In genomic region chr3:148362453-148362864, GRCm38 (mm10) we compare ENCODE assay signal across 16 mouse cellular contexts.
DNase-seq lines count a peak whose midpoint lies in the region; ATAC-seq lines count a peak whose summit lies in the region.
"Had no signal": no experiment of that assay in that cellular context is flagged by ENCODE, and none has a peak within 500 bp of the region (broad histone marks: within the 10 kb centered on the region; RNA-seq: fewer than 3 reads in every experiment).

No protein-coding gene starts in this region.

- no peak overlapping the region for H3K9ac ChIP-seq in kidney, embryonic 15.5 days
- no peak overlapping the region for H3K9ac ChIP-seq in midbrain, embryonic 11.5 days (ENCODE audit: low read length)
- H3K9ac ChIP-seq in midbrain, embryonic 16.5 days (ENCODE audit: low read depth, low read length), result no peak overlapping the region
- H3K9ac ChIP-seq: embryonic facial prominence, embryonic 12.5 days; heart, embryonic 15.5 days; limb, embryonic 13.5 days had no signal

- H3K4me1 ChIP-seq in kidney, embryonic 15.5 days, result no peaks in the 10 kb centered on the region
- H3K4me1 ChIP-seq in midbrain, embryonic 11.5 days (ENCODE audit: control insufficient read depth, insufficient read depth, low read length), result no peaks in the 10 kb centered on the region
- no peaks in the 10 kb centered on the region for H3K4me1 ChIP-seq in midbrain, embryonic 16.5 days (ENCODE audit: control insufficient read depth, insufficient read depth, low read length)
- H3K4me1 ChIP-seq: embryonic facial prominence, embryonic 12.5 days; heart, embryonic 15.5 days had no signal

- H3K27me3 ChIP-seq in kidney, embryonic 15.5 days, result no peaks in the 10 kb centered on the region
- H3K27me3 ChIP-seq in midbrain, embryonic 11.5 days (ENCODE audit: control insufficient read depth, insufficient read depth, low read length), result no peaks in the 10 kb centered on the region
- H3K27me3 ChIP-seq in midbrain, embryonic 16.5 days (ENCODE audit: control insufficient read depth, insufficient read depth, low read depth, low read length), result no peaks in the 10 kb centered on the region
- H3K27me3 ChIP-seq: embryonic facial prominence, embryonic 12.5 days; heart, embryonic 15.5 days had no signal

- no peaks in the 10 kb centered on the region for H3K36me3 ChIP-seq in kidney, embryonic 15.5 days
- no peaks in the 10 kb centered on the region for H3K36me3 ChIP-seq in midbrain, embryonic 11.5 days (ENCODE audit: control insufficient read depth, insufficient read depth, low read length)
- no peaks in the 10 kb centered on the region for H3K36me3 ChIP-seq in midbrain, embryonic 16.5 days (ENCODE audit: control insufficient read depth, insufficient read depth, low read length)
- H3K36me3 ChIP-seq: embryonic facial prominence, embryonic 12.5 days; G1E; heart, embryonic 15.5 days; limb, embryonic 13.5 days had no signal

- H3K4me2 ChIP-seq in kidney, embryonic 15.5 days, result no peak overlapping the region
- no peak overlapping the region for H3K4me2 ChIP-seq in midbrain, embryonic 11.5 days
- H3K4me2 ChIP-seq in midbrain, embryonic 16.5 days (ENCODE audit: low read length), result no peak overlapping the region
- H3K4me2 ChIP-seq: embryonic facial prominence, embryonic 12.5 days; heart, embryonic 15.5 days; limb, embryonic 13.5 days had no signal

- peak; percentile 64; the same call in 1 of the 2 replicates for ATAC-seq in kidney, embryonic 15.5 days (replicated peaks; ENCODE audit: low FRiP score)
- ATAC-seq in midbrain, embryonic 11.5 days (ENCODE audit: low FRiP score), result 0 out of 2 replicates have a peak, but pooled peaks have one; percentile 33
- no peak for ATAC-seq in midbrain, embryonic 16.5 days
- no peak for ATAC-seq in megakaryocyte progenitor cell, adult 5-6 weeks (replicated peaks; ENCODE audit: poor library complexity)
- ATAC-seq: CD4-positive, CD25-positive, alpha-beta regulatory T cell, adult 4 months had no signal

- no peak overlapping the region for H3K4me3 ChIP-seq in kidney, embryonic 15.5 days (replicated peaks)
- no peak overlapping the region for H3K4me3 ChIP-seq in midbrain, embryonic 11.5 days (ENCODE audit: low read depth, low read length)
- no peak overlapping the region for H3K4me3 ChIP-seq in midbrain, embryonic 16.5 days (ENCODE audit: low read depth, low read length)
- H3K4me3 ChIP-seq: embryonic facial prominence, embryonic 12.5 days; gastrocnemius, adult 2 months; heart, embryonic 15.5 days; limb, embryonic 13.5 days had no signal

- peak; percentile 17 to 34 for DNase-seq in cerebellum, postnatal 10 days
- DNase-seq in cerebellum, postnatal 25 days, result no peak
- DNase-seq in kidney, adult 18-20 months, result no peak
- peak; percentile 76 for DNase-seq in midbrain, embryonic 11.5 days (ENCODE audit: low spot score, missing footprints)
- peak; percentile 53 for DNase-seq in lung, postnatal 14 days
- DNase-seq: cerebellum, adult 9-11 months; gastrocnemius, adult 2 months; heart, adult 18-20 months had no signal

- no peak overlapping the region for H3K27ac ChIP-seq in kidney, embryonic 15.5 days
- no peak overlapping the region for H3K27ac ChIP-seq in midbrain, embryonic 11.5 days (ENCODE audit: low read depth, low read length)
- no peak overlapping the region for H3K27ac ChIP-seq in midbrain, embryonic 16.5 days (ENCODE audit: low read length)
- H3K27ac ChIP-seq: embryonic facial prominence, embryonic 12.5 days; gastrocnemius, adult 2 months; heart, embryonic 15.5 days; limb, embryonic 13.5 days had no signal

- WGBS in kidney, embryonic 15.5 days, result 43% methylated on average over 2 of the region's 2 CpGs
- 53% methylated on average over 2 of the region's 2 CpGs for WGBS in midbrain, embryonic 11.5 days
- WGBS in midbrain, embryonic 16.5 days, result 56% methylated on average over 2 of the region's 2 CpGs

- H3K9me3 ChIP-seq in kidney, embryonic 15.5 days (replicated peaks), result no peaks in the 10 kb centered on the region
- no peaks in the 10 kb centered on the region for H3K9me3 ChIP-seq in midbrain, embryonic 11.5 days (ENCODE audit: control insufficient read depth, low read length)
- no peaks in the 10 kb centered on the region for H3K9me3 ChIP-seq in midbrain, embryonic 16.5 days (replicated peaks; ENCODE audit: control insufficient read depth, low read length, poor library complexity, severe bottlenecking)
- H3K9me3 ChIP-seq: embryonic facial prominence, embryonic 12.5 days; heart, embryonic 15.5 days; limb, embryonic 13.5 days had no signal

Comparison
In these comparisons a context has a peak if more than half of its experiments do, and no peak if none do; other contexts are left out.
1. DNase-seq: peak in cerebellum, postnatal 10 days (2 of 2), midbrain, embryonic 11.5 days (single experiment) and lung, postnatal 14 days (single experiment); none in cerebellum, postnatal 25 days (0 of 2) and kidney, adult 18-20 months (single experiment).
2. ATAC-seq: peak in kidney, embryonic 15.5 days (single experiment) and midbrain, embryonic 11.5 days (single experiment); none in midbrain, embryonic 16.5 days (single experiment) and megakaryocyte progenitor cell, adult 5-6 weeks (single experiment).